Mouse (Mus musculus): ENCODE measurements around the gene Tgm7. TPM values are rescaled to one million over a fixed set of nuclear protein-coding genes. Genes with fewer than 3 reads are reported as not detected.
"Not testable (repeated sequence)": the region's sequence is repeated elsewhere in the genome, so short reads cannot be mapped to it uniquely, and the experiment has no call there.

Gene Tgm7
- total and polyA plus RNA-seq, 3 experiments: not detected

GRCm38 (mm10) chr2:121126302-121126701 lies 16.7 kb upstream of the Tgm7 start:
- H3K36me3 ChIP-seq (replicated peaks in 1 of 2; ENCODE audit: control insufficient read depth in 1 of 2, insufficient read depth in 1 of 2, low read length in 1 of 2); in situ Hi-C loops (cut with MboI; ENCODE audit: low pct_ligation_motif_present, low pct_unique_long_range_greater_than_20kb, low sequenced_read_pairs); DNase-seq (ENCODE audit: extremely low read depth); H3K4me3 ChIP-seq (replicated peaks in 1 of 3; ENCODE audit: low read depth in 2 of 3, low read length in 2 of 3, poor library complexity in 1 of 3); dilution Hi-C loops (cut with MboI; ENCODE audit: extremely low pct_ligation_motif_present, extremely low pct_unique_long_range_greater_than_20kb, low sequenced_read_pairs); H3K4me1 ChIP-seq (ENCODE audit: control insufficient read depth in 1 of 2, insufficient read depth in 2 of 2); H3K27me3 ChIP-seq (replicated peaks); H3K4me2 ChIP-seq (ENCODE audit: insufficient read depth, low read depth, poor library complexity, severe bottlenecking); H3K9ac ChIP-seq (ENCODE audit: insufficient read depth, low read depth); H3K9me3 ChIP-seq (replicated peaks; ENCODE audit: low read length); H3K79me2 ChIP-seq (replicated peaks; ENCODE audit: control insufficient read depth, extremely low read depth, insufficient read depth, poor library complexity, severe bottlenecking); H3K27ac ChIP-seq (ENCODE audit: insufficient read depth, low read depth): not testable (repeated sequence)

GRCm38 (mm10) chr2:121119260-121119659 lies 9.7 kb upstream of the Tgm7 start:
- in situ Hi-C loops (cut with MboI; ENCODE audit: low pct_ligation_motif_present, low pct_unique_long_range_greater_than_20kb, low sequenced_read_pairs): loop anchor here (25.0 kb wide), 1 partner anchor 657 kb away; the partner anchor contains the start of gene Capn3
- H3K4me2 ChIP-seq (ENCODE audit: insufficient read depth, low read depth, poor library complexity, severe bottlenecking): no peak overlapping the region

GRCm38 (mm10) chr2:121115418-121115817 lies 5.8 kb upstream of the Tgm7 start:
- no peak for DNase-seq (ENCODE audit: extremely low read depth)
- Histone ChIP-seq H3K27ac (ENCODE audit: insufficient read depth, low read depth) (no peak overlapping the region), H3K4me1 (ENCODE audit: control insufficient read depth in 1 of 2, insufficient read depth in 2 of 2) (no peaks in the 10 kb centered on the region), H3K36me3 (replicated peaks in 1 of 2; ENCODE audit: control insufficient read depth in 1 of 2, insufficient read depth in 1 of 2, low read length in 1 of 2) (no peaks in the 10 kb centered on the region), H3K27me3 (replicated peaks) (peaks cover 26% of the 10 kb centered on the region), H3K79me2 (replicated peaks; ENCODE audit: control insufficient read depth, extremely low read depth, insufficient read depth, poor library complexity, severe bottlenecking) (no peaks in the 10 kb centered on the region), H3K9ac (ENCODE audit: insufficient read depth, low read depth) (no peak overlapping the region), H3K9me3 (replicated peaks; ENCODE audit: low read length) (no peaks in the 10 kb centered on the region), H3K4me2 (ENCODE audit: insufficient read depth, low read depth, poor library complexity, severe bottlenecking) (no peak overlapping the region), H3K4me3 (replicated peaks in 1 of 3; ENCODE audit: low read depth in 2 of 3, low read length in 2 of 3, poor library complexity in 1 of 3) (no peak overlapping the region)
- in situ Hi-C loops (cut with MboI; ENCODE audit: low pct_ligation_motif_present, low pct_unique_long_range_greater_than_20kb, low sequenced_read_pairs): loop anchor here (25.0 kb wide), 1 partner anchor 653 kb away; the partner anchor contains the start of gene Capn3
- no peak for TF ChIP-seq E2F4 (IDR thresholded peaks at IDR 0.05; ENCODE audit: insufficient replicate concordance, low read depth, low read length)
- TF ChIP-seq MEF2A (IDR thresholded peaks at IDR 0.05; ENCODE audit: borderline replicate concordance, low read depth, low read length): no peak
- dilution Hi-C loops (cut with MboI; ENCODE audit: extremely low pct_ligation_motif_present, extremely low pct_unique_long_range_greater_than_20kb, low sequenced_read_pairs): no loop called here

More at GRCm38 (mm10) chr2:121119260-121119659, 9.7 kb upstream of the Tgm7 start:
- H3K36me3 ChIP-seq (replicated peaks in 1 of 2; ENCODE audit: control insufficient read depth in 1 of 2, insufficient read depth in 1 of 2, low read length in 1 of 2): no peaks in the 10 kb centered on the region
- no peaks in the 10 kb centered on the region for H3K79me2 ChIP-seq (replicated peaks; ENCODE audit: control insufficient read depth, extremely low read depth, insufficient read depth, poor library complexity, severe bottlenecking)
- no peak overlapping the region for H3K27ac ChIP-seq (ENCODE audit: insufficient read depth, low read depth)
- dilution Hi-C loops (cut with MboI; ENCODE audit: extremely low pct_ligation_motif_present, extremely low pct_unique_long_range_greater_than_20kb, low sequenced_read_pairs): no loop called here
- no peak overlapping the region for H3K4me3 ChIP-seq (replicated peaks in 1 of 3; ENCODE audit: low read depth in 2 of 3, low read length in 2 of 3, poor library complexity in 1 of 3)
- TF ChIP-seq CHD1 (IDR thresholded peaks at IDR 0.05; ENCODE audit: low read depth, low read length) (no peak), RCOR1 (conservative IDR thresholded peaks at IDR 0.05; ENCODE audit: low read depth, low read length) (no peak), UBTF (IDR thresholded peaks at IDR 0.05; ENCODE audit: low read depth, low read length) (no peak), BHLHE40 (IDR thresholded peaks at IDR 0.05; ENCODE audit: low read depth, low read length) (no peak), ZMIZ1 (IDR thresholded peaks at IDR 0.05; ENCODE audit: low read depth, low read length) (no peak), SMC3 (IDR thresholded peaks at IDR 0.05; ENCODE audit: low read depth, low read length) (no peak), SIN3A (IDR thresholded peaks at IDR 0.05; ENCODE audit: low read length) (no peak), POLR2AphosphoS2 (IDR thresholded peaks at IDR 0.05; ENCODE audit: low read depth, low read length) (no peak), ELF1 (IDR thresholded peaks at IDR 0.05; ENCODE audit: low read depth, low read length) (no peak), ZNF384 (IDR thresholded peaks at IDR 0.05; ENCODE audit: low read depth, low read length) (no peak)
- no peaks in the 10 kb centered on the region for H3K4me1 ChIP-seq (ENCODE audit: control insufficient read depth in 1 of 2, insufficient read depth in 2 of 2)
- H3K27me3 ChIP-seq (replicated peaks): peaks cover 14% of the 10 kb centered on the region
- no peak overlapping the region for H3K9ac ChIP-seq (ENCODE audit: insufficient read depth, low read depth)
- H3K9me3 ChIP-seq (replicated peaks; ENCODE audit: low read length): no peaks in the 10 kb centered on the region
- no peak for DNase-seq (ENCODE audit: extremely low read depth)
